Mouse (Mus musculus) testis, adult 2 months (tissue): ENCODE data around the gene Iqch. TPM values are rescaled to one million over a fixed set of nuclear protein-coding genes. Genes with fewer than 3 reads are reported as not detected.

Experiments
- H3K27ac ChIP-seq: fragments of 200-500 bp; 2 replicates; pipeline ENCODE4 v1.5.1; 2012; ENCODE audit warnings: low read depth, low read length; ENCODE audit not compliant: control insufficient read depth, insufficient read depth
- H3K27me3 ChIP-seq: fragments of 200-500 bp; 2 replicates; pipeline ENCODE4 v1.6.1; 2012; ENCODE audit warnings: mild to moderate bottlenecking, low read length, moderate library complexity; ENCODE audit not compliant: control insufficient read depth, insufficient read depth
- H3K36me3 ChIP-seq: fragments of 200-500 bp; 2 replicates; pipeline ENCODE4 v1.6.1; 2012; ENCODE audit warnings: mild to moderate bottlenecking, low read length; ENCODE audit not compliant: control insufficient read depth, insufficient read depth
- H3K4me1 ChIP-seq: fragments of 200-500 bp; 2 replicates; pipeline ENCODE4 v1.6.1; 2012; ENCODE audit warnings: low read length; ENCODE audit not compliant: control insufficient read depth, insufficient read depth
- H3K4me3 ChIP-seq: fragments of 200-500 bp; 2 replicates; pipeline ENCODE4 v1.5.1; 2012; ENCODE audit warnings: low read depth, mild to moderate bottlenecking, low read length, moderate library complexity, mixed read lengths; ENCODE audit not compliant: control insufficient read depth
- CTCF ChIP-seq: fragments of 200-500 bp; IDR thresholded peaks from 2 replicates; pipeline ENCODE4 v1.5.1; 2012; ENCODE audit warnings: low read depth, mild to moderate bottlenecking, inconsistent platforms, low read length, moderate library complexity; ENCODE audit not compliant: control insufficient read depth, insufficient read depth, insufficient replicate concordance
- POLR2A ChIP-seq: fragments of 200-500 bp; IDR thresholded peaks from 2 replicates; pipeline ENCODE4 v1.6.1; 2012; ENCODE audit warnings: low read depth, mild to moderate bottlenecking, inconsistent platforms, low read length, moderate library complexity; ENCODE audit not compliant: control insufficient read depth
- polyA plus RNA-seq: library from polyadenylated mRNA; depleted of rRNA; stranded (reverse); fragments of >200 nt; gene quantifications from 2 replicates; pipeline ENCODE4 v1.2.3, GENCODE M21; 2012

The Iqch gene
- polyA plus RNA-seq, 1 experiment, result 65.4 TPM

- Histone ChIP-seq H3K36me3 (no peaks in the 10 kb centered on the region), H3K27me3 (no peaks in the 10 kb centered on the region), H3K27ac (no peak overlapping the region), H3K4me3 (no peak overlapping the region), H3K4me1 (no peaks in the 10 kb centered on the region)
- TF ChIP-seq POLR2A (no peak), CTCF (no peak)
Measured at GRCm38 (mm10) chr9:63595652-63596051, 6.6 kb downstream of the Iqch start.

- Histone ChIP-seq H3K27ac (no peak overlapping the region), H3K27me3 (no peaks in the 10 kb centered on the region), H3K36me3 (no peaks in the 10 kb centered on the region), H3K4me1 (no peaks in the 10 kb centered on the region), H3K4me3 (no peak overlapping the region)
- TF ChIP-seq CTCF (no peak), POLR2A (no peak)
Measured at GRCm38 (mm10) chr9:63595032-63595431, 7.3 kb downstream of the Iqch start.

GRCm38 (mm10) chr9:63591661-63592256 is 10.5 kb downstream of the Iqch start:
- H3K36me3 ChIP-seq, result no peaks in the 10 kb centered on the region
- no peak overlapping the region for H3K27ac ChIP-seq
- no peak for TF ChIP-seq CTCF
- TF ChIP-seq POLR2A, result no peak
- H3K4me3 ChIP-seq, result no peak overlapping the region
- H3K4me1 ChIP-seq, result no peaks in the 10 kb centered on the region
- H3K27me3 ChIP-seq, result no peaks in the 10 kb centered on the region

GRCm38 (mm10) chr9:63590592-63590991 is 11.7 kb downstream of the Iqch start:
- Histone ChIP-seq H3K36me3 (no peaks in the 10 kb centered on the region), H3K27me3 (no peaks in the 10 kb centered on the region), H3K4me3 (no peak overlapping the region), H3K4me1 (no peaks in the 10 kb centered on the region), H3K27ac (no peak overlapping the region)
- TF ChIP-seq POLR2A, result no peak
- no peak for TF ChIP-seq CTCF

GRCm38 (mm10) chr9:63589209-63589608 is 13.1 kb downstream of the Iqch start:
- H3K4me3 ChIP-seq, result no peak overlapping the region
- TF ChIP-seq POLR2A, result no peak
- no peak for TF ChIP-seq CTCF
- no peaks in the 10 kb centered on the region for H3K4me1 ChIP-seq
- H3K27ac ChIP-seq, result no peak overlapping the region
- H3K36me3 ChIP-seq, result no peaks in the 10 kb centered on the region
- no peaks in the 10 kb centered on the region for H3K27me3 ChIP-seq

GRCm38 (mm10) chr9:63585251-63585650 is 17.0 kb downstream of the Iqch start:
- TF ChIP-seq POLR2A (no peak), CTCF (no peak)
- H3K4me1 ChIP-seq, result no peaks in the 10 kb centered on the region
- no peak overlapping the region for H3K4me3 ChIP-seq
- H3K27me3 ChIP-seq, result no peaks in the 10 kb centered on the region
- H3K27ac ChIP-seq, result no peak overlapping the region
- peaks cover 1% of the 10 kb centered on the region; the same call in 1 of the 2 replicates for H3K36me3 ChIP-seq

- no peaks in the 10 kb centered on the region for H3K4me1 ChIP-seq
- H3K27me3 ChIP-seq, result no peaks in the 10 kb centered on the region
- H3K4me3 ChIP-seq, result no peak overlapping the region
- H3K36me3 ChIP-seq, result peaks cover 1% of the 10 kb centered on the region; the same call in 1 of the 2 replicates
- no peak overlapping the region for H3K27ac ChIP-seq
- TF ChIP-seq CTCF, result no peak
- no peak for TF ChIP-seq POLR2A
Measured at GRCm38 (mm10) chr9:63581778-63582177, 20.5 kb downstream of the Iqch start.
